Mouse (Mus musculus) frontal cortex, postnatal 10 days (tissue): ENCODE measurements around the gene Ncan.

Experiments
- DNase-seq, 2 experiments: peaks; one replicate each; pipeline ENCODE4 v3.0.0; 2022; ENCODE audit warnings: low spot score in 2 of 2, mixed read lengths in 1 of 2

Gene Ncan

GRCm38 (mm10) chr8:70120667-70121066 is at the start of gene Ncan:
Gene Ncan, minus strand, starts transcription at chr8:70120873.
- DNase-seq: peak; percentile 88 to 89

- no peak for DNase-seq
Observed at GRCm38 (mm10) chr8:70170116-70170515, 49.4 kb upstream of the Ncan start.

DNA sequence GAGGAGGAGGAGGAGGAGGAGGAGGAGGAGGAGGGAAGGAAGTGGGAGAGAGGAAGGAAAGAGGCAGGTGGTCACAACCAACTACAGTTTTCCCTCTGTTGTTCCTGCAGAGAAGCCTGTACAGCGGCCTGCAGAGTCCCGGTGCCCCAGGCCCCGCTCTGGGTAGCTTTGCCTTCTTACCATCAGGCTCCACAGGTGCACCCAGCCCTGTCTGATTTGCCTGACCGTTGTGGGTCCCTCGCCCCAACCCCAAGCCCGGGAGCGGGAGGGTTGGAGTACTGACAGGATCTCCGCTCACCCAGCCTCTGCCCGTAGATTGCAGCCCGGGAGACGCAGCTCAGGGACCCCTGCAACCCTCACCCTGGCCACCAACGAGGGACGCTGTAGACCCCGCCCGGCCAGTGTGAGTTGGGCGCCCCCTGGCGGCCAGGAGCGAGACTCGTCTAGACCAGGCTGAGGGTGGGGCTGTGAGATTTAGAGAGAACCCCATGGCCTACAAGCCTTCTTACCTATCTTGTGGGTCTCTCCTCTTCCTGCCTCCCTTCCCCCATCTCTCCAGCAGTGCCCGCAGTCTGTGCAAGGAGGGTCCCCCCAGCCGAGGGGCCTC is 45.9 kb upstream of the Ncan start:
- peak in 1 of 2 experiments; percentile 50 for DNase-seq

DNA sequence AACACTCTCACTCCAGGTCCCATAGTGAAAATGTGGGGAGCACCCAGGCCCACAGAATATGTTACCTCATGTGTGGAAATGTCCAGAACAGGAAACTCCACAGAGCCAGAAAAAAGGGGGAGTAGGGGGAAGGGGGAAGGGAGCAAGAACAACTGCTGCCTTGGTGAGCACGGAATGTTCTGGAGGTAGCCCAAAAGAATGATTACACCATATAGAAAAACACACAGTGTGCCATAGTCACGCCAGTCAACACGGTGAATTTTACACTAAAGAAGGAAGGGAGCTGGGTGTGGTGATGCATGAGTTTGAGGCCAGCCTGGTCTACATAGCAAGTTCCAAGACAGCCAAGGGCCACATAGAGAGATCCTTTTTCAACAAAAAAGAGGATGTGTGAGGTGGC is 42.6 kb upstream of the Ncan start:
- DNase-seq: no peak

GRCm38 (mm10) chr8:70160015-70160414 is 39.3 kb upstream of the Ncan start:
- DNase-seq: no peak

GRCm38 (mm10) chr8:70159211-70159610 is 38.5 kb upstream of the Ncan start:
- no peak for DNase-seq

DNA sequence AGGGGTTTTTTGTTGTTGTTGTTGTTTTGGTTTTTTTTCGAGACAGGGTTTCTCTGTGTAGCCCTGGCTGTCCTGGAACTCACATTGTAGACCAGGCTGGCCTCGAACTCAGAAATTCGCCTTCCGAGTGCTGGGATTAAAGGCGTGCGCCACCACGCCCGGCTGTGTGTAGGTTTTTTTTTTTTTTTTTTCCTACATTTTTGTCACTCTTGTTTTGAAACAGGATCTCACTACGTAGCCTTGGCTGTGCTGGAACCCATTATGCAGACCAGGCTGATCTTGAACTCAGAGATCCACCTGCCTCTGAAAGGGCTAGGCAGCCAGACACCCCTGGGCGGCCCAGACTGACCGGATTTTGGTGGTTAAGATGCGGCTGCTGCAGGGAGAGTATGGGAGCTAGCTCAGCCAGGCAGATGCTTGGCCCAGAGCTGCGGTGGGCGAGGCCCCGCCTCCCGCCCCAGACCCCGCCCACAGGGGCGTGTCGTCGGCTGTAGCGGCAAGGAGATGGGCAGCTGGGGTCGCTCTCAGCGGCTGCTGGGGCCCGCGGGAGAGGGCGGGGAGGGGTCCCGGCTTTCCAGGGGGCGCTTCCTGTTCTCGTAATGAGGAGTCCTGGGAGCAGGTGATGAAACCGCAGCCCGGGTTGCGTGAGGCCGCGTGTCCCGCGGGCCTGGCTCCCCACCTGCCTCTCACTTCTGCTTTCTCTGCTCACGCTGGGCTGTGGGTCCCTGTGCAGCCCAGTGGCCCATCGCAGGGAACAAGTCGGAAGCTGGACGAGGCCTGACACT is 37.6 kb upstream of the Ncan start:
- peak; percentile 66 to 74 for DNase-seq

DNA sequence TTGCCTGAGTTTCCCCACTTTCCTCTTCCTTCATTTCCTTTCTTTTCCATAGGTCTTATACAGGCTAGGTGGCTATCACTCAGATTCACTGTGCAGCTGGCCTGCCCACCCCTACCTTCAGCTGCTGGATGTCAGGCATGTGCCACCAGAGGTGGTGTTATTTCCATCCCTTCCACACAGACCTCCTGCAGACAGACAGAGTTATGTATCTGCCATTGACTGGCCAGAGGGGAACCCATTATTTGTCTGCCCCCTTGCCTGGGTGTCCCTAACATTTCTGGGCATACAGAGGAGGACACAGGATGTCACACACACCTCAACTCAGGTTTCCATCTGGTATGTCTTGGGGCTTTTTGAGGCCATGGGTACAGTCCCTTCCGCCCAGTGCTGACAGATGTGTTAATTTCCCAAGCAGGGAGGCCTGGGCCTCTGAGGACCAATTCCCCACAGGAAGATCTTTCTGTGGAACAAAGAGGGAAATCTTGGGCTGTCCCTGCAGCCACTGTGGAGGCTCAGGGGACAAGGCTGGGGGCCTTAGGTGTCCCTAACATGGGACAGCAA is 36.6 kb upstream of the Ncan start:
- DNase-seq: no peak

DNA sequence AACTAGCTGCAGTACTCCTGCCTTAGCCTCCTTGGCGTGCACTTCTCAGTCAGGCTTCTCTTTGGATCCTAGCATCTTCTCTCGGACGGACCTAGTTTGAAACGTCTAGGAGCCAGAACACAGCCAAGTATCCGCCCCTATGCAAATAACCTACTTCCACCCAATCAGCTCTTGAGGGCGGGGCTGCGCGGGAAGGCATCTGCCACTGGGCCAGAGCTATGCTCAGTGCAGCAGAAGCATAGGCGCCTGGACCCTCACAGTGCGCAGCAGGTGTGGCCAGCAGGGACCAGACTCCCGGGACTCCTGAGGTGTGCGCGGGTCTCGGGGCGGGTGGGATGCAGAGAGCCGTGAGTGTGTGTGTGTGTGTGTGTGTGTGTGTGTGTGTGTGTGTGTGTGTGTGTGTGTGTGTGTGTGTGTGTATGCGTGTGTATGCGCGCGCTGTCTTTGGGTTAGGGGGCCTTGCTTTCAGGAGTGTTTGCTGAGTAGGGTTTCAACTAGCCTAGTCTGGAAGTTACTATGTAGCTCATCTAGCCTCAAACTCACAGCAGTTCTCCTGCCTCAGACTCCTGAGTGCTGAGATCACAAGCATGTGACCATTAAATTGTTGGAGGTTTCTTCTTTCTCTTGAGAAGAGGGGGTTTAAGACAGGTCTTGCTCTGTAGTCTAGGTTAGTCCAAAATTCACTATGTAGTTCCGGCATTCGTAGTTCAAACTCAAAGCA is 32.0 kb upstream of the Ncan start:
- peak in 1 of 2 experiments; percentile 64 for DNase-seq

GRCm38 (mm10) chr8:70150158-70150557 is 29.5 kb upstream of the Ncan start:
- DNase-seq: no peak

DNA sequence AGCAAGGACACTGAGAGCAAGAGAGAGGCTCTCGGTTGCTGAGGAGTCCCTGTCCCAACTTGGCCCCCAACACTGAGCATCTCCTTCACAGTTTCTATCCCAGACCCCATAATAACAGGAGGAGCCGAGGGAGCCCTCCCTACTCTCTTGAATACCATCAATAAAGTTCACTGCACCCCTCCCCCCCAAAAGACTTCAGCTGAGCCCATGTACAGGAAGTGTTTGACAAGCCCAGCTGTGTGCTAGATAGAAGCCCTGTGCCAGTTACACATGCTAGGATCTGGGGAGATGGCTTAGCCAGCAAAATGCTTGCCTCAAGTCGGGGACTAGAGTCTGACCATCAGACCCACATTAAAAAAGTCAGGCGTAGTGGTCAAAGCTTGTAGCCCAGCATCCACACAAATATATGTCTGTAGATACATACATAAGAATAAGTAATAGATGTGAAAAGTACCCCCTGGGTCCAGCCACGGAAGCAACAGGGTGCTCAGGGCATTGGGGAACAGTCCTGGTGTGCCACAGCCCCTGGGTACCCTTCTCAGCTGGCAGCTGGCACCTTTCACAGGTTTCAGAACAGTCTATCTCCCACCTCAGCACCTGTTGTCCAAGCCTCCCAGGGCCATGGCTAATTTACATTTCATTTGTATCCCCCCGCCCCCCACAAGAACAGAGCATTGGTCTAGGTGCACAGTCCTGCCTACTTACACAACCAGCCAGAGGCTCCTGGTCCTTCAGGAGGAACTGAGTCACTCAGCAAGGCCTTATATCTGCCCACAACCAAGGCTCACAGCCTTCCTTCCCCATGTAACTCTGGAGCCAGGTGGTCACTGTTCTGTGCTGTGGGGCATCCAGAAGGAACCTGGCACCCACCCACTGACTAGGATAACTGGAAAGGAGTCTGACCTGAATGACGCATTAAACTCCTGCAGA is 27.3 kb upstream of the Ncan start:
- no peak for DNase-seq

DNA sequence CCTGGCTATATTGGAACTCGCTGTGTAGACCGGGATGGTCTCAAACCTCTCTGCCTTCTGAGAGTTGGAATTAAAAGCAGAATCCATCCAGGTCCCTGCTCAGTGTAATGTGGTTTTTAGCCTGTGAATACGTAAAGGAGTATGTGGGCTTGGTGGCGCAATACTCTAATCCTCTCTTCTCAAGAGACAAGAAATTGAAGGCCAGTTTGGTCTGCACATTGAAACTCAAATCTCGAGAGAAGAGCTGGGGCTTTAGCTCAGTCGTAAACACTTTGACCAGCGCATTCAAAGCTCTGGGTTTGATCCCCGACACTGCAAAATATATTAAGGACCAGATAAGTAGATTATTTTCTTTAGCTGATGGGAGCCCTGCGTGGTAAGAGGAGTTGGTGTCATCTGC is 19.3 kb upstream of the Ncan start:
- DNase-seq: no peak

DNA sequence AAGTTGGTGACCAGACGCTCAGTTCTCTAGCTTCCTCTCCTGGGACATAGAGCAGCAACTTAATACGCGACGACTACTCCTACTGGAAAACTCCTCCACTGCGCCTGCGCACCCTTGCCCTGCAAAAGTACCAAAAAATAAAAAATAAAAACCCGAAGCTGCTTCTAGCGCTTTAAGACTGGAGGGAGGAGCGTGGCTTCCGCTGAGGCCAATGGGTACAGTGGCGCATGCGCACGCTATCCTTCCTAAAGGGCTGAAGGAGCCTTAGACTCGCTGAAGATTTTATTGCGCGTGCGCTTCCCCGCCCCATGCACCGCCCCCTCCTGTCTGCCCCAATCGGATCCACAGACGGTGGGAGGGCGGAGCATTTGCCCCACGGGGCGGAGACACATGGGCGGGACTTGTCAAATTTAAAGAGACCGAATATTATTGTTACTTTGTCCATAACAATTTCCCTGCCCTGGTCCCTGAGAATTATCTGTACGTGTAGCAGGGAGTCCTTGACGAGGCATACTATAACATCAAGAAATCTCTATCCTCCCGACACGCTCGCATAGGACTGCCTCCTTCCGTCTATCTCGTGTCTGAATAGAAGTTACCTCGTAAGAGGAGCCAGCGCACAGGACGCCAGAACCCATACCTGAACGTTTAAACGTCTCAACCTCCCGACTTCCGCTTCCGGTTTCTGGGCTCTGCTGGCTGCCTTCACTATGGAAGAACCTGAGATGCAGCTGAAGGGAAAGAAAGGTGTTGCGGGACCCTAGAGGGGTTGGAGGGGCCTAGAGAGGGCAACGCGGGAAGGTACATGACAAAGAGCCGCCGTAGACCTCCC is 18.6 kb upstream of the Ncan start, which contains the start of the genes Rfxank, Borcs8 and Mef2b:
TSS of gene Rfxank (minus strand) at position 129 of the 832 bp plus-strand sequence.
TSS of gene Borcs8 (plus strand) at position 474 of the 832 bp plus-strand sequence.
TSS of gene Mef2b (plus strand) at position 686 of the 832 bp plus-strand sequence.
- DNase-seq: peak; percentile 97 to 98

DNA sequence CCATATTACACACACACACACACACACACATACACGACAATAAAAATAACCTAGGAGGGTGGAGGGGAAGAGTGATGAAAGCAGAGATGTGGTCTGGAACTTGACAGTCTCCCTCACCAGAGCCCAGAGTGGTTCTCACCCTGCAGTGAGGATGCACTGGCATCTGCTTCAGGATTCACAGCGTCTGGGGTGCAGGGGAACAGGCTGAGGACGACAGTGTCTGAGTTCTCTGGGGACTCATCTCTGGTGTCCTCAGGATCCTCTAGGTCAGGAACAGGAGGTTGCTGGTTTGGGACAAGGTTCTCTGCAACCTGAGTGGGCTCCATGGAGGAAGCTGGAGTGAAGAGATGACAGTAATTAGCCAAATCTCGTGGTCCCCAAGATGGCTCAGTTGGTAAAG is 17.2 kb upstream of the Ncan start:
- DNase-seq: no peak

- no peak for DNase-seq
Observed at GRCm38 (mm10) chr8:70136591-70136990, 15.9 kb upstream of the Ncan start.

DNA sequence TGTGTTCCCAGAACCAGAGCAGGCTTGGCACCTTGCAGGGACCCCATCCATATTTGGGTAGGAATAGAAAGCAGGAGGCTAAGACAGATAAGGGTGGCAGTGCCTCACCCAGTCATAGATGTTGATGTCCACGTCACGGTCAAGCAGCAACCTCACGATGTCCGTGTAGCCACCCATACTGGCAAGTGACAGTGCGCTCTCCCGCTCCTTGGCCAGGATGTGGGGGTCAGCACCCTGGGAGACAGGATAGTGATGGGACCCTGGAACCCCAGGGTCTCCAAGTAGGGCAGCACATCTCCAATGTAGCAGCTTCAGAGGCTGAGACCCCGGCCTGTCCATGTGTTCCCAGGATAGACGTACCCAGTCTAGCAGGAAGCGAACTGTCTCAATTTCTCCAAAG is 14.3 kb upstream of the Ncan start:
- DNase-seq: no peak

DNA sequence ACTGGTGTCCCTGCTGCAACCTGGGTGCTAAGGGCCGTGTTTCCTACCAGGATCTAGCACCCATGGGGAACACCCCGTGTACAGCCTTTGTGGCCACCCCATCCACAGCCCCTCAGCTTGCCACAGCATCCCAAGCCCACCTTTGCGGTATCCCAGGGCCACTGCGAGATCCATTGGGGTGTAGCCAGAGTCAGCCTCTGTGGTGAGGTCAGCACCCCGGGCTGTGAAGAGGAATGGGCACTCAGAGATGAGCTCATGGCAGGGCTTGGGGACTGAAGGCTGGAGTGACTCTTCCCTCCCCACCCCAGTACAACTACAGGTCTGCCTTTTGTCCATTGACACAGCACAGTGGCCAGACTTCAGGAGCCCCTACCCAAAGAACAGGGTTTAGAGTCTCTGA is 13.4 kb upstream of the Ncan start:
- DNase-seq: no peak

DNA sequence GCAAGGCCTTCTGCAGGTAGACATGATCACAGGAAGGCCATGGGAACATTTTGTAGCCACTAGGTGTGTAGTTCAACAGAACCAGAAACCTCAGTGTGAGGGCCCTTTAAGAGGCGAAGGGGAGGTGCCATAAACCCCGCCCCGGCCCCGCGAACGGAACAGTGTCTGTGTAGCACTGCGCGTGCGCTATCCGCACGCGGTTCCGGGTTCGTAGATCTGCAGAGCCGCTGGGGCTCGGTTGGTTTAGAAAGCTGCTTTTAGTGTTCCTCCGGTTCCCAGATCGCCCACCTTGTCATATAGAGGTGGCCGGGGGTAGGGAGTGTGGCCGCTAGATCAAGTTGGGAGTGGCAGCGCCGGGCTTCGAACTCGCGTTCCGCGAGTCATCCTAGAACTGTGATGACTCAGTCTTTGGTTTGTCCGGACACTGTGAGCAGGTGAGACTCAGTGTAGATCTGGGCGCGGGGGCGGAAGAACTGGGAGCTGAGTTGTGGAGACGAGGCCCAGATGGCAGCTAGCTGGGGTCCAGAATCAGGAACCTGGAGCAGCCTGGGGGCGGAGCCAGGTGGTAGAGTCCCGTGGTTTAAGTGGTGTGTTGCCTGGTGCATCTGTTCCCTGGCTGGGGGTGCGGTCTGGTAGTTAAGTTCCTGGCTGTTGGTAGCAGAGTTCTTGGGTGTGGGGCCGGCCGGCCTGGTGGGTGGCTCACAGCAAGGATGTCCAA is 10.7 kb upstream of the Ncan start, which contains the start of gene Nr2c2ap:
TSS of gene Nr2c2ap (plus strand) at position 168 of the 718 bp plus-strand sequence.
- peak; percentile 63 to 74 for DNase-seq

DNA sequence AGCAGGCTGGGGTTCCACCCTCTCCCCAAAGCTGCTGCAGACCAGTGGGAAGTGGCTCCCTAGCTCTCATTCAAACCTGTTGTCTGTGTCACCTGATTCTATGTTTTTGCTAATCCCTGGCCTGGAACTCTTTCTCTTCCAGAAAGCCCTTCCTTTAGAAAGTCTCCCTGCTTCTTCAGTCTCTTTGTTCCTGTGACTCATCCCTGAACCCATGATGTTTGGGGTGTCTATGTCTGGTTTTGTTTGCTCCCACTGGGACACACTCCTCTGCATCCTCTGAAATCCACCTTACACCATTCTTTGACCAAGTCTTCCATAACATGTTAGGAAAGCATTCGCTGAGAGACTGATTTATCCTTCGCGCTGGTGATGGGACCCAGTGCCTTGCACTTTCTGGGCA is 9.4 kb upstream of the Ncan start:
- no peak for DNase-seq
